Mouse (Mus musculus): ENCODE measurements around the gene Dclk1.

- TF ChIP-seq CTCF (IDR thresholded peaks at IDR 0.05; ENCODE audit: insufficient read depth, low read depth, low read length) (no peak), POLR2A (IDR thresholded peaks at IDR 0.05; ENCODE audit: insufficient read depth, low read depth, low read length) (no peak)
These were observed 109.3 kb downstream of the Dclk1 start for GRCm38 (mm10) chr3:55351281-55352052.
